Mouse (Mus musculus): ENCODE results near the gene Trim52. TPM values are rescaled to one million over a fixed set of nuclear protein-coding genes. Genes with fewer than 3 reads are reported as not detected.

The Trim52 gene
- total RNA-seq, 2 experiments from 2014 or later: not detected

Other genes starting within 250 kb of the Trim52 start
- 10 to 100 TPM; 20.0 to 21.2 TPM for gene Spry2, start 209.4 kb upstream of the Trim52 start, total RNA-seq (2021)